Mouse (Mus musculus): ENCODE data around the gene Gm10778.

GRCm38 (mm10) chr10:81655178-81655577 lies 6.3 kb downstream of the Gm10778 start:
- no peak for TF ChIP-seq CTCF (IDR thresholded peaks at IDR 0.05; ENCODE audit: low read depth, low read length)
- no peak for TF ChIP-seq GATA1 (IDR thresholded peaks at IDR 0.05; ENCODE audit: borderline replicate concordance, low read length)
- TF ChIP-seq GATA2 (IDR thresholded peaks at IDR 0.05; ENCODE audit: borderline replicate concordance, low read depth, low read length): no peak
- no peak for TF ChIP-seq TAL1 (conservative IDR thresholded peaks at IDR 0.05; ENCODE audit: low read depth, low read length)
- TF ChIP-seq POLR2AphosphoS5 (IDR thresholded peaks at IDR 0.05; ENCODE audit: insufficient replicate concordance, low read depth, low read length): no peak

Data from G1E (cell line).